Mouse (Mus musculus) heart, adult 2 months (tissue): ENCODE results near the gene Rassf2. TPM values are rescaled to one million over a fixed set of nuclear protein-coding genes. Genes with fewer than 3 reads are reported as not detected.

Experiments used
- DNase-seq, 2 experiments: peaks; one replicate each; pipeline ENCODE4 v3.0.0; 2021
- H3K27ac ChIP-seq: fragments of 200-600 bp; 2 replicates; pipeline ENCODE4 v1.8.1; 2022
- H3K27me3 ChIP-seq: fragments of 200-500 bp; 2 replicates; pipeline ENCODE4 v1.6.1; 2012; ENCODE audit warnings: mild to moderate bottlenecking, low read length, inconsistent platforms, mixed read lengths; ENCODE audit not compliant: control insufficient read depth, insufficient read depth
- H3K36me3 ChIP-seq: fragments of 200-500 bp; 2 replicates; pipeline ENCODE4 v1.6.1; 2012; ENCODE audit warnings: low read length, inconsistent platforms; ENCODE audit not compliant: control insufficient read depth, insufficient read depth
- H3K4me1 ChIP-seq: fragments of 200-500 bp; 2 replicates; pipeline ENCODE4 v1.6.1; 2011; ENCODE audit warnings: low read length; ENCODE audit not compliant: control insufficient read depth, insufficient read depth
- H3K4me3 ChIP-seq: fragments of 200-600 bp; 2 replicates; pipeline ENCODE4 v1.8.1; 2022
- H3K79me2 ChIP-seq: fragments of 200-500 bp; replicated peaks from 2 replicates; pipeline ENCODE4 v1.6.1; 2012; ENCODE audit warnings: mild to moderate bottlenecking, inconsistent platforms, low read length, moderate library complexity, mixed read lengths; ENCODE audit not compliant: control insufficient read depth, insufficient read depth
- H3K9ac ChIP-seq: fragments of 200-500 bp; 2 replicates; pipeline ENCODE4 v1.6.1; 2012; ENCODE audit warnings: low read depth, mild to moderate bottlenecking, control low read depth, inconsistent platforms, low read length, mixed read lengths
- CTCF ChIP-seq: fragments of 200-600 bp; IDR thresholded peaks from 2 replicates; pipeline ENCODE4 v1.8.1; 2022; ENCODE audit warnings: antibody characterized with exemption, mild to moderate bottlenecking, moderate library complexity
- EP300 ChIP-seq: fragments of 200-500 bp; IDR thresholded peaks from 2 replicates; pipeline ENCODE4 v1.6.1; 2011; ENCODE audit warnings: low read depth, low read length, control low read depth; ENCODE audit not compliant: insufficient read depth
- POLR2A ChIP-seq: fragments of 200-500 bp; IDR thresholded peaks from 2 replicates; pipeline ENCODE4 v1.6.1; 2011; ENCODE audit warnings: mild to moderate bottlenecking, low read depth, low read length, control low read depth; ENCODE audit not compliant: insufficient read depth
- WGBS: fragments of 180-500 bp; shearing (Covaris S2); methylation state at CpG from one replicate; pipeline ENCODE4 v1.1.7; 2018; 5-methylcytosine and 5-hydroxymethylcytosine counted together
- intact Hi-C: fragments of 180-260 bp; cut with DNase I; formaldehyde crosslinking; loops from one replicate; pipeline ENCODE4 v1.15.1; 2025
- polyA plus RNA-seq: library from polyadenylated mRNA; depleted of rRNA; stranded (reverse); fragments of >200 nt; gene quantifications from 2 replicates; pipeline ENCODE4 v1.2.3, GENCODE M21; 2012
- total RNA-seq, 2 experiments: library from RNA; stranded (reverse); gene quantifications; 2 replicates each; pipeline ENCODE4 v1.2.3; 2021

Rassf2 gene
- total and polyA plus RNA-seq, 3 experiments = 6.0 to 11.5 (median 6.8) TPM

DNA sequence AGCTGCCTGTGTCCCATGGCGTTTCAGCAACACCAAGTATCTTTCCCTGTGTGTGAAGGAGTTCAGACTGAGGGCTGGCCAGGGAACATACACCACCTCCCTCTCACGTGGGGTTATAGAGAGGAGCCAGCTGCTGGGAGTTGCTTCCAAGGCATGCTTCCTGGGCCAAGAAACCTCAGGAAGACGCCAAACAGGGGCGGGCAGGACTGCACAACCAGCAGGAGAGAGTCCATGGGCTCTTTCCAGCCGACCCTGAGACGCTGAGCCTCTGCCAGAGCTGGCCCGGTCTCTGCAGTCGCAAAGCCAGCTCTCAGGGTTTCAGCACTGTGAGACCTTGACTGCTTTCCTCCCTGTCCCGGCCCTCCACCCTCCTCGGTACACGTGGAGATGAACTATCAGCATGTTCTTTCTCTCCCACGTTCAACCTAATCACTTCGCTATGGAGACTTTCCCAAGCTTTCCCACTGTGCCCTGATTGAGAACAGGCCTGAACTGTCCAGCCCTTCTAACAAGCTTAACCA, 13.1 kb upstream of the Rassf2 start:
- intact Hi-C loops = no loop called here
- peaks cover 5% of the 10 kb centered on the region for H3K4me1 ChIP-seq
- peak overlapping the region; percentile 20 for H3K4me3 ChIP-seq
- H3K79me2 ChIP-seq = no peaks in the 10 kb centered on the region
- DNase-seq = peak; percentile 85 to 91
- H3K9ac ChIP-seq = 0 out of 2 replicates have a peak overlapping the region, but pooled peaks have one; percentile 5
- 8% methylated on average over 13 of the region's 13 CpGs for WGBS
- no peaks in the 10 kb centered on the region for H3K36me3 ChIP-seq
- TF ChIP-seq POLR2A = 0 out of 2 replicates have a peak, but pooled peaks have one; percentile 28
- peak; percentile 79; the same call in 1 of the 2 replicates for TF ChIP-seq EP300
- no peak for TF ChIP-seq CTCF
- H3K27me3 ChIP-seq = no peaks in the 10 kb centered on the region
- peak overlapping the region; percentile 32 for H3K27ac ChIP-seq

DNA sequence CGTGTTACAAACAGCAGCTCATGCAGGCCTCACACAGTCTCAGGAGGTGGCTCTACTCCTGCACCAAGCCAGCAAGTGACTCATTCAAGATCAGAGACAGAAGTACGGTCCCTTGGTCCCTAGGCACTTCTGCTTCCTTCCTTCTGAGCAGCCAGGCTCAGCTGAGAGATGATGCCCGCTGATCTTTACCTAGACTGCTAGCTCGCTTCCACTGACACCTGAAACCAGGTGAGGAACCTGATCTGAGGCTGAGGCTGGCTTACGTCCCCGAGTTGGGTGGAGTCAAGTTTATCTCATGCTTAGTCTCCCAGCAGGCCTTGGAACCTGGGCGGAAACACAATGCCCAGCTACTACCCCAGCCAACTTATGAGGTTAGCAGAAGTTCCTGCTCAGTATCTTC, 9.8 kb upstream of the Rassf2 start:
- WGBS = 56% methylated on average over 7 of the region's 7 CpGs
- H3K27ac ChIP-seq = no peak overlapping the region

DNA sequence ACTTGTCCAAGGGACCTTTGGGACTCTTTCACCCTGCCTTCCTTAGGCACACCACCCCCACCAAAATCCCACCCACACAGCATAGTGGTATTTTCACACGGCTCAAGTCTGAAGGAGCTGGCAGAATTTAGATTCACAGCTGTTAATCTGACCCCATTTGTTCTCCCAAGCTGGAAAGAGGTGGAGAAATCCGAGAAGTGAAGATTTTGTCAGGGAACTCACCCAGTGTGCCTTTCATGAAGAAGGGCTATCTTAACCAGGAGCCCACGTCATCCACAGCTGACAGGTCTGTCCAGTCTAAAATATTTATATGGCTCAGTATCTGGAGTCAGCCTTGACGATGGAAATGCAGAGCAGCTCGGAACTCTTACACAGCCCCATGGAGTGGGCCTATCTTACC, 6.3 kb upstream of the Rassf2 start:
- intact Hi-C loops = no loop called here

More for the DNA sequence above, 9.8 kb upstream of the Rassf2 start:
- TF ChIP-seq CTCF = no peak
- TF ChIP-seq POLR2A = no peak
- TF ChIP-seq EP300 = no peak
- H3K27me3 ChIP-seq = no peaks in the 10 kb centered on the region
- intact Hi-C loops = no loop called here
- H3K4me3 ChIP-seq = no peak overlapping the region
- no peak overlapping the region for H3K9ac ChIP-seq
- no peaks in the 10 kb centered on the region for H3K79me2 ChIP-seq
- H3K4me1 ChIP-seq = peaks cover 5% of the 10 kb centered on the region
- no peak for DNase-seq
- no peaks in the 10 kb centered on the region for H3K36me3 ChIP-seq

DNA sequence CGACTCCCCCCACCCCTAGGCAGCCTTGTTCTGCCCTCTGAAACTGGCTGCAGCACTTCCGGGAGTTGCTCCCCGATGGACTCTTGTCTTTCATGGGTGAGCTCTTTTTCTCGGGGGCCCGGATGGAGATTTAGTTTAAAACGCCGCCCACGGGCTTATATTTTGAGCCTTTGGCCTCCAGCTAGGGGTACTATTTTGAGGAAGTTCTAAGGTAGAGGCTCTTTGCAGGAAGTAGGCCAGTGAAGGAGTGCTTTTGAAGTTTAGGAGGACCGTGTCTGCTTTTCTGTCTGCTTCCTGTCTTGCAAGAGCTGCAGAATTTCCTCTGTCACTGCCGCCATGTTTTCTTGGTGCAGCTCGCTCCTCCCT, 5.4 kb upstream of the Rassf2 start:
- Histone ChIP-seq H3K4me3 (no peak overlapping the region), H3K9ac (no peak overlapping the region), H3K79me2 (no peaks in the 10 kb centered on the region), H3K27ac (no peak overlapping the region), H3K27me3 (no peaks in the 10 kb centered on the region), H3K36me3 (no peaks in the 10 kb centered on the region), H3K4me1 (peaks cover 6% of the 10 kb centered on the region)
- no peak for TF ChIP-seq POLR2A
- no peak for TF ChIP-seq CTCF
- TF ChIP-seq EP300 = no peak
- WGBS = 58% methylated on average over 11 of the region's 11 CpGs
- intact Hi-C loops = no loop called here
- DNase-seq = no peak

More for the DNA sequence above, 6.3 kb upstream of the Rassf2 start:
- TF ChIP-seq EP300 = no peak
- no peak for TF ChIP-seq CTCF
- no peak for TF ChIP-seq POLR2A
- no peak overlapping the region for H3K4me3 ChIP-seq
- H3K27ac ChIP-seq = no peak overlapping the region
- H3K36me3 ChIP-seq = no peaks in the 10 kb centered on the region
- no peak for DNase-seq
- no peaks in the 10 kb centered on the region for H3K79me2 ChIP-seq
- 77% methylated on average over 5 of the region's 5 CpGs for WGBS
- H3K4me1 ChIP-seq = 0 out of 2 replicates have a peak, but pooled peaks cover 1% of the 10 kb centered on the region
- H3K9ac ChIP-seq = no peak overlapping the region
- H3K27me3 ChIP-seq = no peaks in the 10 kb centered on the region

DNA sequence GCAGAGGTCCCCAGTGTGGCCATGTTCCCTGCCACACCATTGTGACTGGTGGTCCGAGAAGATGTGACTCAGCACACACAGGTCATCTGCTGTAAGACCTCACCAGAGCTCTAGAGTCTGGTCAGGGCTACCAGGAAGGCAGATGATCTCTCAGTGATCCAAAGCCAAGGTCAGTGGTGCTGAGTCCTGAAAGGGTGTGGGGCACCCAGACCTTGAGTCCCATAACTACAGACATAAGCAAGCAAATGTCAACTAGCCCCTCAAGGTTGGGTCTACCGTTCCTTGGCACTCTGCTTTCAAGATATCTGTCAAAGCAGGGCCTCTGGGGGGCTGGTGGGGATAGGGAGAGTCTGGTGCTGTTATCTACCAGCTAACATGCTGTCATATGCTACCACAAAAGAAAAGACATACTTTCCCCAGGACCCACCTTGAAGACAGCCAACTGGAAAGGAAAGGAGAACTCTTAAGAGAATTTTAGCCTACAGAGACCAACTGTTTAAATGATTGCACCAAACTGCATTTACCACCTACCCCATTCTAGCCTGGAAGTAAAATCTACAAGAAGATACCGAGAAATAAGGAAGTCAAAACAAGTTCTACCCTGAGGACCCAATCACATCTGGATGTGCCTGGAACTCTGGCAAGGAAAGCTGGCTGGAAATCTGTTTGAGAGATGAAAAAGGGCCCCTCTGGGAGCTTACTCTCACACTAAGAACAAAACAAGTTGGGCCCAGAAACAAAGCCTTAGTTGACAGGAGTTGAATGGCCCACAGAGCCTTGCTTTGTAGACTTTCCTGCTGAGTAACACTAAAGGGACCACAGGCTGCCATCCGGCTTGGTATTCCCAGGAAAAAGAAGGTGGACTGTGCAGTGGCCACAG, 4.8 kb upstream of the Rassf2 start:
- no peak for DNase-seq

More for the DNA sequence above, 4.8 kb upstream of the Rassf2 start:
- Histone ChIP-seq H3K4me1 (peaks cover 6% of the 10 kb centered on the region), H3K79me2 (no peaks in the 10 kb centered on the region), H3K27me3 (no peaks in the 10 kb centered on the region), H3K36me3 (no peaks in the 10 kb centered on the region), H3K9ac (no peak overlapping the region), H3K27ac (no peak overlapping the region), H3K4me3 (no peak overlapping the region)
- 75% methylated on average over 4 of the region's 4 CpGs for WGBS
- intact Hi-C loops = no loop called here
- no peak for TF ChIP-seq CTCF
- TF ChIP-seq EP300 = no peak
- TF ChIP-seq POLR2A = no peak
